Mouse (Mus musculus) heart, adult 2 months (tissue): ENCODE measurements around the gene Tex101.

ENCODE experiments used
- CTCF ChIP-seq: fragments of 200-600 bp; IDR thresholded peaks from 2 replicates; pipeline ENCODE4 v1.8.1; 2022; ENCODE audit warnings: antibody characterized with exemption, mild to moderate bottlenecking, moderate library complexity
- EP300 ChIP-seq: fragments of 200-500 bp; IDR thresholded peaks from 2 replicates; pipeline ENCODE4 v1.6.1; 2011; ENCODE audit warnings: low read depth, low read length, control low read depth; ENCODE audit not compliant: insufficient read depth

DNA sequence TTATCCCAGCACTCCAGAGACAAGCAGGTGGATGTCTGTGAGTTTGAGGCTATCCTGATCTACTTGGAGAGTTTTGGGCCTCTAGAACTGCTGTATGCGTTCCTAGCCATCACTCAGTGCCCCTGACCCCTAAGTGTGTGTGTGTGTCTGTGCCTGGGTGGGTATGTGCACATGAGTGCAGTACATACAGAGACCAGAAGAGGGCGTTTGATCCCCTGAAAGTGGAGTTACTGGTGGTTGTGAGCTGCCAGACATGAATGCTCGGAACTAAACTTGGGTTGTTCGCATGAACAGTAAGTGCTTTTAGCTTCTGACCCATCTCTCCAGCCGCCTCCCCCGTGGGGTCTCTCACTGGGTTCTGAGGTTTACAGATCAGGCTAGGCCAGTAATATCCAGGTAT lies 53.5 kb downstream of the Tex101 start:
- TF ChIP-seq CTCF (no peak), EP300 (no peak)
